Mouse (Mus musculus) bone marrow macrophage, adult 2 months (primary cell): ENCODE data around the gene Iah1. TPM values are rescaled to one million over a fixed set of nuclear protein-coding genes. Genes with fewer than 3 reads are reported as not detected.

ENCODE experiments used
- H3K27ac ChIP-seq: 2 replicates; pipeline ENCODE4 v1.5.1; 2012; ENCODE audit warnings: low read depth, low read length; ENCODE audit not compliant: insufficient read depth
- H3K4me1 ChIP-seq: 2 replicates; pipeline ENCODE4 v1.6.1; 2012; ENCODE audit warnings: low read length; ENCODE audit not compliant: control insufficient read depth, insufficient read depth
- H3K4me3 ChIP-seq: 2 replicates; pipeline ENCODE4 v1.5.1; 2012; ENCODE audit warnings: mild to moderate bottlenecking, low read length, moderate library complexity; ENCODE audit not compliant: insufficient read depth
- CTCF ChIP-seq: IDR thresholded peaks from 2 replicates; pipeline ENCODE4 v1.5.1; 2012; ENCODE audit warnings: low read depth, mild to moderate bottlenecking, low read length, moderate library complexity
- POLR2A ChIP-seq: IDR thresholded peaks from 2 replicates; pipeline ENCODE4 v1.6.1; 2012; ENCODE audit warnings: mild to moderate bottlenecking, low read depth, low read length, borderline replicate concordance
- polyA plus RNA-seq: library from polyadenylated mRNA; stranded (reverse); fragments of >200 nt; gene quantifications from 2 replicates; pipeline ENCODE4 v1.2.4, GENCODE M21; 2012; ENCODE audit not compliant: missing spikeins, insufficient read depth, insufficient read length

Iah1 gene
- polyA plus RNA-seq, 1 experiment, result 49.5 TPM

GRCm38 (mm10) chr12:21318143-21318895, 2.1 kb downstream of the Iah1 start:
- peaks cover 7% of the 10 kb centered on the region for H3K4me1 ChIP-seq
- no peak overlapping the region for H3K27ac ChIP-seq
- TF ChIP-seq CTCF (peak; percentile 45; the same call in 1 of the 2 replicates), POLR2A (no peak)
- no peak overlapping the region for H3K4me3 ChIP-seq

- Histone ChIP-seq H3K4me1 (peaks cover 7% of the 10 kb centered on the region), H3K27ac (no peak overlapping the region), H3K4me3 (no peak overlapping the region)
- TF ChIP-seq POLR2A, result no peak
- no peak for TF ChIP-seq CTCF
Measured at GRCm38 (mm10) chr12:21320317-21320716, 4.1 kb downstream of the Iah1 start.

GRCm38 (mm10) chr12:21321170-21321569, 5.0 kb downstream of the Iah1 start:
- Histone ChIP-seq H3K4me1 (peaks cover 7% of the 10 kb centered on the region), H3K27ac (no peak overlapping the region), H3K4me3 (no peak overlapping the region)
- no peak for TF ChIP-seq CTCF

DNA sequence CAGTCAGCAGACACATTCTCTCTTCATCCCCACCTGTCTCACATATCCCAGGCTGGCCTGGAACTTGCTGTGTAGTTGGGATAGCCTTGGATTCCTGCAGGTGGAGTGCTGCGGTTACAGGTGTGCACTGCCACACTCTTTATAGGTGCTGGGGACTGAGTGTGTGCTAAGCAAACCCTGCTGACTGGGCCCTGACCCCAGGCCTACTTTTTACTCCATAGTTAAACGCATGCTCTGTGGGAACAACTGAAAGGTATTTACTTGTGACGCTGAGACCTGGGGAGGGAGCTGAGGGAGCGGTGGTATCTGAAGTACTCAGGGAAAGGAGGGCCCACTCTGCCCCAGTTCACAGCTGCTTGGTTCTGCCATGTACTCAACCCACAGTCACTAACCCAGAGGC, 6.1 kb downstream of the Iah1 start:
- Histone ChIP-seq H3K4me1 (peaks cover 4% of the 10 kb centered on the region), H3K4me3 (no peak overlapping the region), H3K27ac (no peak overlapping the region)
- TF ChIP-seq POLR2A, result no peak
- TF ChIP-seq CTCF, result no peak

DNA sequence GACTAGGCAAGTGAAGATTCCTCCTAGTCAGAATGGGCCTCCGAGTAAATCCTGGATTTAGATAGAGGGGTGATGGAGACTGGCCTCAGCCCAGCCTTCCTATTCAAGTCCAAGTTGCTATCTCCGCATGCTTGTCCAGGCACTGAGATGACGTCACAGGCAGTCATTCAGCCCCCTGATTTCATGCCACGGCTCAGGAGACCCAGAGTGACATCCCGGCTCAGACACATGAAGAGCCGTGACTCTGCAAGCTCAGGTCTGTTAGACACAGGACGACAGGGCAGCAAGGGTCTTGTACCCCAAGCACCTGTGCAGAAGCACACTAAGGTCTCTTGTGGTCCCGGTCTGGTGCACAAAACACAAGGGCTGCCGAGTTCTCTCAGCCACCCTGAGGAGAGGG, 6.7 kb downstream of the Iah1 start:
- H3K4me1 ChIP-seq, result no peaks in the 10 kb centered on the region
- H3K4me3 ChIP-seq, result no peak overlapping the region
- H3K27ac ChIP-seq, result no peak overlapping the region
- TF ChIP-seq CTCF, result no peak
- no peak for TF ChIP-seq POLR2A

DNA sequence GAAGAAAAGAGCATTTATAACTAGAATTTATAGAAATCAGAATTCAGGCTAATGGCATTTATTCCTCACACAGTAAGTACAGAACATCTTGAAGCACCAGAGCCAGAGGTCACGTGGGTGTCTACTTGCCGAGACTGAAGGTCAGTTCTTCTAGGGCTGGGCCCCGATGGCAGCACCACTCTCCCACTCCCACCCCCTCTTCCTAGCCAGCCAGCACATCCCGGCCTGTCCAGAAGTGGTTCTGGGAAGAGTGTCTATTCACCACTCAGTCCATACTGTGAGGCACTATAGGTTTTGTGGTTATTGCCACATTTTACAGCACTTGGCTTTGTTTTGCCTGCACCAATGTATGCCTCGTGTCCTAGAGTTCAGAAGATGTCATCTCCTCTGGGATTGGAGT, 7.9 kb downstream of the Iah1 start:
- H3K4me3 ChIP-seq, result no peak overlapping the region
- no peak for TF ChIP-seq POLR2A
- no peak for TF ChIP-seq CTCF
- H3K4me1 ChIP-seq, result no peaks in the 10 kb centered on the region
- no peak overlapping the region for H3K27ac ChIP-seq

DNA sequence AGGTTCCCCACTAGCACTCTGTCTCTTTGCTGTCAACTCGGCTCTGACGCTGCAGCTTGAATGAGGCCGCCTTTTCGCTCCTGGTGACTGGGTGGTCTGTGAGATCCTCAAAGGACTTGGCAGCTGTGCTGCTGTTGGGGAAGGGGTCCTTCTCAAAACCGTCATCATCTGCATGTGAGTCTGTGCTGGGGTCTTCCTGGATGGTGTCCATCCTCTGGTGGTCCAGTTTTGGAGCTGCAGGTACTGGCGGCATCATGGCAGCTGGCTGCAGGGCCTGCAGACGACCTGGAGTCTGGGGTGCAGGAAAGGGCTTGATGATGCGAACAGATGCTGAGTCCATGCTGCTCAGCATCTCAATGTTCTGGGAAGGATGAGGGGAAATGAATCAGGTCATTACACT, 9.1 kb downstream of the Iah1 start:
- Histone ChIP-seq H3K4me3 (no peak overlapping the region), H3K27ac (no peak overlapping the region), H3K4me1 (no peaks in the 10 kb centered on the region)
- no peak for TF ChIP-seq POLR2A
- no peak for TF ChIP-seq CTCF

DNA sequence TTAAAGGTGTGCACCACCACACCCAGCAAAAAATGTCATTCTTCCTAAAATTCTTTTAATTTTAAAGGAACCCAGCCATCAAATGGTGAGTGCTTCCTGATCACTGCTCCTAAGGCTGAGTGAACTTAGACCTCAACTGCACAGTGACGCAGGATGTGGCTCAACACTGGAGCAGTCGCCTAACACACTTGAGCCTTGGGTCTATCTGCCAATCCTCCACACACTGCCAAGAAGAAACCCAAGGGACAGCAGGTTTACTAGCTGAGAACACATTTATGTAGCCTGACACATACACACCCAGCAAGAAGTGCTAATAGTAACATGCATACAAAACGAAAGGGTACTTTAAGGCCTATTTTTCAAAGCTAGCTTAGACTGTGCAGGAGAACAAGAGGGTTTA, 10.1 kb downstream of the Iah1 start:
- no peak for TF ChIP-seq POLR2A
- no peak for TF ChIP-seq CTCF
- no peak overlapping the region for H3K4me3 ChIP-seq
- no peaks in the 10 kb centered on the region for H3K4me1 ChIP-seq

GRCm38 (mm10) chr12:21329661-21330400, 13.6 kb downstream of the Iah1 start:
- Histone ChIP-seq H3K4me3 (no peak overlapping the region), H3K27ac (no peak overlapping the region), H3K4me1 (peaks cover 10% of the 10 kb centered on the region)
- TF ChIP-seq POLR2A (no peak), CTCF (no peak)

More for the DNA sequence above, 10.1 kb downstream of the Iah1 start:
- no peak overlapping the region for H3K27ac ChIP-seq

DNA sequence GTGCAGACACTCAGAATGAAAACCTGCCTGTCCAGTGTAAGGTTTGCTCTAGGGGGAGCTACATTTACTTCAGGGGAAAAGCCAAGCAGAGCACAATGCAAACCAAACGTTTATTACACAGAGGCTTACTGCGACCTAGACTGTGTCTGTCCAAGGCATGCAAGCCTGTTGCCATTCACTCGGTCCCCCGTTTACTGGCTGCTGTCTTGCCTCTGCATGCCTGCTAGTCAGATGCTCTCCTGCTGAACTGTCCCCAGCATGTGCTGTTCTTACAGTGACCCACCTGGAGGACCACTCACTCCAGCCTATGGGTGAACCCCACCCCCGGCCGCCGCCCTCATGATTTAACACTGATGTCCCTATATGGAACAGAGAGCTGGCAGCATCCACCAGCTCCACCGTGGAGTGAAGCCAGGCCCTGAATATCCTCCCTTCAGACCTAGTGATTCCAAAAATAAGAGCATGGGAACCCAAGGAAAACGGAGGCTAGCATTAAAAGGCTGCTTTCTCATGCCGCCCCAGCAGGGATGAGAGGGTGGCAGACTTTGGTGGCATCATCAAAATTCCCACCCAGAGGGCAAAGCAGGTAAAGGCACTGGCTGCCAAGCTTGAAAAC, 14.9 kb downstream of the Iah1 start:
- Histone ChIP-seq H3K4me3 (no peak overlapping the region), H3K4me1 (peaks cover 16% of the 10 kb centered on the region), H3K27ac (no peak overlapping the region)
- TF ChIP-seq CTCF (no peak), POLR2A (no peak)
